Comparison of ENCODE assay signal across 12 mouse cellular contexts in genomic region chr12:25163541-25163940, GRCm38 (mm10).
A peak's percentile ranks its signal among the peaks of the same experiment; 100 is the strongest.
DNase-seq lines count a peak whose midpoint lies in the region; ATAC-seq lines count a peak whose summit lies in the region.
"Had no signal": no experiment of that assay in that cellular context is flagged by ENCODE, and none has a peak within 500 bp of the region (broad histone marks: within the 10 kb centered on the region; RNA-seq: fewer than 3 reads in every experiment).

No protein-coding gene starts in this region.

- no peak for ATAC-seq in neural tube, embryonic 12.5 days (ENCODE audit: low FRiP score, low read depth)
- peak; percentile 44 for ATAC-seq in kidney, embryonic 15.5 days (replicated peaks; ENCODE audit: low FRiP score)
- ATAC-seq in liver, embryonic 12.5 days: no peak

- no peak for DNase-seq in neural tube, embryonic 10.5 days (ENCODE audit: extremely low spot score, low spot score)
- DNase-seq in embryo, embryonic 10.5 days (ENCODE audit: low spot score): peak; percentile 60
- peak; percentile 78 for DNase-seq in testis, postnatal 10 days (ENCODE audit: low spot score)
- no peak for DNase-seq in T-cell, adult 2 months (ENCODE audit: low spot score)
- DNase-seq in left cerebral cortex, postnatal 14 days (ENCODE audit: low spot score in 2 of 2): no peak
- DNase-seq: thymus, postnatal 14 days had no signal

- H3K9me3 ChIP-seq in neural tube, embryonic 12.5 days: no peaks in the 10 kb centered on the region
- H3K9me3 ChIP-seq in kidney, embryonic 15.5 days (replicated peaks): no peaks in the 10 kb centered on the region
- H3K9me3 ChIP-seq in liver, embryonic 12.5 days (replicated peaks): no peaks in the 10 kb centered on the region
- H3K9me3 ChIP-seq: midbrain, embryonic 12.5 days had no signal

- WGBS in neural tube, embryonic 12.5 days: 21% methylated on average over 6 of the region's 6 CpGs
- 18% methylated on average over 6 of the region's 6 CpGs for WGBS in kidney, embryonic 15.5 days
- 44% methylated on average over 6 of the region's 6 CpGs for WGBS in liver, embryonic 12.5 days (ENCODE audit: insufficient replicate concordance)

- H3K9ac ChIP-seq in neural tube, embryonic 12.5 days: 0 out of 2 replicates have a peak overlapping the region, but pooled peaks have one; percentile 33
- no peak overlapping the region for H3K9ac ChIP-seq in kidney, embryonic 15.5 days
- no peak overlapping the region for H3K9ac ChIP-seq in liver, embryonic 12.5 days
- H3K9ac ChIP-seq: hindbrain, embryonic 14.5 days; midbrain, embryonic 12.5 days had no signal

- no peaks in the 10 kb centered on the region for H3K36me3 ChIP-seq in neural tube, embryonic 12.5 days
- H3K36me3 ChIP-seq in kidney, embryonic 15.5 days: no peaks in the 10 kb centered on the region
- H3K36me3 ChIP-seq in liver, embryonic 12.5 days: no peaks in the 10 kb centered on the region
- H3K36me3 ChIP-seq: midbrain, embryonic 12.5 days had no signal

- no peak overlapping the region for H3K4me3 ChIP-seq in neural tube, embryonic 12.5 days
- H3K4me3 ChIP-seq in kidney, embryonic 15.5 days (replicated peaks): no peak overlapping the region
- no peak overlapping the region for H3K4me3 ChIP-seq in liver, embryonic 12.5 days
- H3K4me3 ChIP-seq: left cerebral cortex, adult 2 months; midbrain, embryonic 12.5 days had no signal

- peaks cover 10% of the 10 kb centered on the region for H3K4me1 ChIP-seq in neural tube, embryonic 12.5 days
- H3K4me1 ChIP-seq in kidney, embryonic 15.5 days: peaks cover 40% of the 10 kb centered on the region
- peaks cover 6% of the 10 kb centered on the region; the same call in 1 of the 2 replicates for H3K4me1 ChIP-seq in liver, embryonic 12.5 days

- H3K27me3 ChIP-seq in neural tube, embryonic 12.5 days (replicated peaks): no peaks in the 10 kb centered on the region
- H3K27me3 ChIP-seq in kidney, embryonic 15.5 days: no peaks in the 10 kb centered on the region
- H3K27me3 ChIP-seq in liver, embryonic 12.5 days (replicated peaks): no peaks in the 10 kb centered on the region
- H3K27me3 ChIP-seq: midbrain, embryonic 12.5 days had no signal

- intact Hi-C loops in left cerebral cortex, postnatal 14 days (cut with DNase I): loop anchor here (5.0 kb wide), 1 partner anchor 66 kb away; the partner anchor contains the start of gene Id2

- no peak overlapping the region for H3K27ac ChIP-seq in neural tube, embryonic 12.5 days
- H3K27ac ChIP-seq in kidney, embryonic 15.5 days: peak overlapping the region; percentile 59; the same call in 1 of the 2 replicates
- no peak overlapping the region for H3K27ac ChIP-seq in liver, embryonic 12.5 days
- H3K27ac ChIP-seq: hindbrain, embryonic 14.5 days; left cerebral cortex, adult 2 months; midbrain, embryonic 12.5 days had no signal

- no peak overlapping the region; the same call in 1 of the 2 replicates for H3K4me2 ChIP-seq in neural tube, embryonic 12.5 days (replicated peaks)
- H3K4me2 ChIP-seq in kidney, embryonic 15.5 days: no peak overlapping the region
- H3K4me2 ChIP-seq in liver, embryonic 12.5 days: no peak overlapping the region
- H3K4me2 ChIP-seq: hindbrain, embryonic 14.5 days; midbrain, embryonic 12.5 days had no signal

Comparison
In these comparisons a context has a peak if more than half of its experiments do, and no peak if none do; other contexts are left out.
1. DNase-seq: peak in embryo, embryonic 10.5 days (single experiment) and testis, postnatal 10 days (single experiment); none in neural tube, embryonic 10.5 days (single experiment), T-cell, adult 2 months (single experiment) and left cerebral cortex, postnatal 14 days (0 of 2).